Mouse (Mus musculus): Measurements from ENCODE around the gene Dgka.
"Not testable (repeated sequence)": the region's sequence is repeated elsewhere in the genome, so short reads cannot be mapped to it uniquely, and the experiment has no call there.

Gene Dgka

DNA sequence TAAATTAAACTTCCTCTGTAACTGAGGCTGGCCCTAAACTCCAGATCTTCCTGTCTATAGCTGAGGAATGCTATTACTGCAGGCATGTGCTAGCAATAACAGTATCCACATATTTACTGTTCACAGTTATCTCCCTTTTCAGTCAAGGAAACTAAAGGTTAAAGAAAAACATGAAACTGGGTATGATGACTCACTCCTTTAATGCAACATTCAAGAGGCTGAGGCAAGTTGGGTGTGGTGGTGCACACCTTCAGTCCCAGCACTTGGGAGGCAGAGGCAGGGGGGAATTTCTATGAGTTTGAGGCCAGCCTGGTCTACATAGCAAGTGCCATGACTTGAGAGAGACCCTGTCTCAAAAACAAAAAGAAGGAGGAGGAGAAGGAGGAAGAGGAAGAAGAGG lies 12.7 kb downstream of the Dgka start:
- DNase-seq (ENCODE audit: low spot score) = no peak

GRCm38 (mm10) chr10:128731002-128731433 lies 13.6 kb downstream of the Dgka start:
- DNase-seq (ENCODE audit: low spot score) = peak; percentile 71

- no peak for DNase-seq (ENCODE audit: low spot score)
These were observed 16.6 kb downstream of the Dgka start for GRCm38 (mm10) chr10:128728059-128728458.

DNA sequence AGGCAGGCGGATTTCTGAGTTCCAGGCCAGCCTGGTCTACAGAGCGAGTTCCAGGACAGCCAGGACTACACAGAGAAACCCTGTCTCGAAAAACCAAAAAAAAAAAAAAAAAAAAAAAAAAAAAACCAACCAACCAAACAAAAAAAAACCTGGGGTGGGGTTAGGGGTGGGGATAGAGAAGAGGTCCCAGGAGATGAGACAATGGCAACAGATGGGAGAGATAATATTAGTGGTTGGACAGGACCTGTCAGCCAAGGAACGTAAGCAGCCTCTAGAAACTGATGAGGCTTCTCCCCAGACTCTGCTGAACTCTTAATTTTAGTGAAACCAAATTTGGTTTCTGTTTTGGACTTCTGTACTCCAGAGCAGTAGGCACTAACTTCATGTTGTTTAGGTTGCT lies 19.2 kb downstream of the Dgka start:
- not testable (repeated sequence) for DNase-seq (ENCODE audit: low spot score)

GRCm38 (mm10) chr10:128715559-128716537 lies 28.8 kb downstream of the Dgka start:
- DNase-seq (ENCODE audit: low spot score) = no peak

GRCm38 (mm10) chr10:128711318-128711717 lies 33.3 kb downstream of the Dgka start:
- DNase-seq (ENCODE audit: low spot score) = not testable (repeated sequence)

DNA sequence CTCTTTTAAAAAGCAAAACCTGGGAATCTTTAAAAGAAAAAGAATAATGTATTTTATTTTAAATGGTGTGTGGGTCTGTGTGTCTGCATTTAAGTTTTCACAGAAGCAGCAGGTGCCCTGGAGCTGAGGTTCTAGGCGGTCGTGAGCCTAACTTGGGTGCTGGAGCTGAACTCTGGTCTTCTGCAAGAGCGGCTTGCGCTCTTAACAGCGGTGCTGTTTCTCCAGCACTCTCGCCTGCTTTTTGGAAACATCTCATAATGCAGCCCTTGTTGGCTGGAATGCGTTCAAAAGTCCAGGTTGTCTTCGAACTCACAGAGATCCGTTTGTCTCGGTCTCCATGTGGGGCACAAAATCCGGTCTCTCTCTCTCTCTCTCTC lies 39.4 kb downstream of the Dgka start:
- peak; percentile 15 for DNase-seq (ENCODE audit: low spot score)

GRCm38 (mm10) chr10:128704491-128705316 lies 40.0 kb downstream of the Dgka start, which contains the start of gene Cdk2:
Cdk2 (minus strand) TSS chr10:128705031.
- DNase-seq (ENCODE audit: low spot score) = peak; percentile 90

GRCm38 (mm10) chr10:128703895-128704294 lies 40.8 kb downstream of the Dgka start, which contains the start of gene Pmel:
Pmel (plus strand) TSS chr10:128704195.
- no peak for DNase-seq (ENCODE audit: low spot score)

- no peak for DNase-seq (ENCODE audit: low spot score)
These were observed 42.2 kb downstream of the Dgka start for GRCm38 (mm10) chr10:128702328-128703007.

DNA sequence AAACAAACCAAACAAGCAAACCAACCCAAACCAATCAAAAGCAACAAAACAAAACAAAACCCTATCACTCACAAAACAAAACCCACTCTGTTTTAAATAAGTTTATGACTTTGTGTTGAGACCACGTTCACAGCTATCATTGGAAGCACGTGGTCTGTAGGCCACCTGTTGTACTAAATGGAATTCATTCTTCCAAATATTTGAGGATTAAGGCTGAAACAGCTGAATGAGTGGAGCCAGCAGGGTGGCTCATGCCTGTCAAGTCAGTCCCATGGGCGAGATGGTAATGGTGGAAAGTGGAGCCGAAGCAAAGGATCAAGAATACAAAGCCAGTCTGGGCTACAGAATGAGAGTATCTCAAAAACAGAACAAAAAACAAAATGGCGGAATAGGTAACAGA lies 43.9 kb downstream of the Dgka start:
- no peak for DNase-seq (ENCODE audit: low spot score)

DNA sequence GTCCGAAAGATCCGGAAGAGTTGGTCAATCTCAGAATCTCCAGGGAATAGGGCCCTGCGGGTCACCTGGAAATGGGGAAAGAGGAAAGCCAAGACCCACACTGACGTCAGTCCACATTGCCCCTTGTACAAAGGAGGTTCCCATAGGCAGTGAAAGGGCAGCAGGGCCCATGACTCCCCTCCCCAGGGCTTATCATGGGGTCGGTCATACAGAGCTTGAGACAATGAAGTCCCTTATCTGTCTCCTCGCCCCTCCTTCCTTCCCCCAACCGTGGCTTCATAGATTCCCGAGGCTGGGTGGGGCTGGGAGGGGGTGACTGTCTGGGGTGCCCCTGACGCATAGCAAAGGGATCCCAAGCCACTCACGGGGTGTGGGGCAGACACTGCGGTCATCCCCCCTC lies 45.0 kb downstream of the Dgka start:
- DNase-seq (ENCODE audit: low spot score) = no peak

DNA sequence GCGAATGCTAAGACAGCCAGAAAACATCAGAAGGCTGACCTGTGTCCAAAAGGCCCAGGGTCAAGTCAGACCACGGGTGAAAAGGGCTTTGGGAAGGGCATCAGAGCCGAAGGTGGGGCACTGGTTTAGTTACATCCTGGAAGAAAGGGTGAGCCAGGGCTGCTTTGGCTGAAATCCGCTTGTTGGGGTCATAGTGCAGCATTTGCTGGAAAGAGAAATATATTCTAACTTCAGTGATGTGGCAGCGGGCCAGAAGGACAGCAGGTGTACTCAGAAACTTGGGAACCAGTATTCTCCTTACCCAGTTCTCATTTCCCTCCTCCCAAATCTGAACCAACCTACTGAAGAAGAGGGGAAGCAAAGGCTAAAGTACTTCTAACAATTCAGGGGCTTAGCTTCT lies 45.6 kb downstream of the Dgka start:
- DNase-seq (ENCODE audit: low spot score) = no peak

DNA sequence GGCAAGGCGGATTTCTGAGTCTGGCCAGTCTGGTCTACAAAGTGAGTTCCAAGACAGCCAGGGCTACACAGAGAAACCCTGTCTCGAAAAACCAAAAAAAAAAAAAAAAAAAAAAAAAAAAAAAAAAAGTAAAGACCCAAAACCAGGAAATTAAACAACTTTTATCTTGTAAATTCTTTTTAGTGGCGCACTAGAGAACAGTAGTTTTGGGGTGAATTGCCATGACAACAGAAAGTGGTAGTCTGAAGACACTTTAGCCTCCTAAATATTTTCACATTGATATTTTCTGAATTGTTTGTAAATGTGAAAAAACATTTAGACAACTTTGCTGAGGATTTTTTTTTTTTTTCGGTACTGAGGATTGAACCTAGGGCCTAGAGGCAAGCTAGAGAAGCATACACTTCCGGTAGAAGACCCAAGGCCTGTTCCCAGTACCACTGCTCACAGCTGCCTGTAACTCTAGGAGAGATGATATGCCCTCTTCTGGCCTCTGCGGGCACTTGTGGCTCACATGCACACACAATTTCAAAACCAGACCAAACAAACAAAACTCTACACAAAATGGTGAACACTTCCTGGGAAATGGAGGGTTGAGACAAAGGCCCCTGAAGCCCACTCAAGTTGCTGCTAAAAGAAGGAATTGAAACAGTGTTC lies 47.5 kb downstream of the Dgka start:
- DNase-seq (ENCODE audit: low spot score) = no peak

- DNase-seq (ENCODE audit: low spot score) = peak; percentile 97
These were observed 48.5 kb downstream of the Dgka start, which contains the start of gene Rab5b for GRCm38 (mm10) chr10:128695992-128696807. Rab5b (minus strand) TSS chr10:128696264.

- no peak for DNase-seq (ENCODE audit: low spot score)
These were observed 49.2 kb downstream of the Dgka start for GRCm38 (mm10) chr10:128695411-128695991.

- no peak for DNase-seq (ENCODE audit: low spot score)
These were observed 70.1 kb downstream of the Dgka start for GRCm38 (mm10) chr10:128674469-128675008.

DNA sequence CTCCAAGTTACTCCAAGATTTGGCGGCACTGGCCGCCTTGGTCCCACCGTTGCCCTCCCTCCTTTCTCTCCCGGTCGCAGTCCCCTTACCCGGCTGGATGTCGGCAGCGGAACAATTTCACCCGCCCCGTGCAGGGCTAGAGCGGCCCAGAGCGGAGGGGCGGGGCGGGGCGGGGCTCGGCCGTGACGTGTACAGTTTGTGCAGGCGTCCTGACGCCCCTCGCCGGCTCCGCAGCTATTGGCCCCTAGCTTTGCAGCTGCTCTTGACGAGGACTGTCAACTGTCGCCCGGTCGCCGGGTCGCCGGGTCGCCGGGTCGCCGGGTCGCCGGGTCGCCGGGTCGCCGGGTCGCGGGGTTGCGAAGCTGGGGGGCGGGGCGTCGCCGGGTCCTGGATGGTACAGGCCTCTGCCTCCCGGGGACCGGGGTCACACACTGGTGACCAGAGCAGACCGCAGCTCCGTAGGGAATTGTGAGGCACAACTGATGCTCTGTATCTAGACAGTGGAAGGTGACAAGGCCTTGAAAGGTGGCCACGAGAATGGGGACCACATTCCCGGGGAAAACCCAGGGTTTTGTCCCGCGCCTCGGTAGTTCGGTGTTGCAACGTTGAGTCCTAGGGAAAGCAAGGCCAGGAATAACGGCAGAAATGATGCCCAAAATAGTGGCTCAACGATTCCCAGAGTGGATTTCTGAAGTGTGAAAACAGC lies 70.7 kb downstream of the Dgka start, which contains the start of gene Suox:
Gene Suox, minus strand, starts transcription at position 311 of the 706 bp plus-strand sequence.
- peak; percentile 57 for DNase-seq (ENCODE audit: low spot score)

DNA sequence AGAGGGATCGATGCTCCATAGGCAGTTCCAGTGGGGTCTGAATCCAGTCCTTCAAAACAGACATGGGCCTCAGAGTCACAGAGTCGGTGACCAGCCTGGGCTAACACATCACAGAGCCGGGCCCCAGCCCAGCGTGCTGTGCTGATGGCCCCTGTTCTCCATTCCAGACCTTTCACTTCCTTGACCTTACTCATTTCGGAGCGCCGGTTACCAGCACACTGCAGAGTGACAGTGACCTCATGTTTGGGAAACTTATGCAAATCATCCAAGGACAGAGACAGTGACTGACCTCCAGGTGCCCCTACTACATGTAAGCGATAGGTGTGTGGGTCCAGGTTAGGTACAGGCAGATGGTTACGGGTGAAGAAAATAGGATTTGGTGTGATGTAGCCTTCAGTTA lies 73.5 kb downstream of the Dgka start:
- no peak for DNase-seq (ENCODE audit: low spot score)
